Mouse (Mus musculus): ENCODE results near the gene Pdzk1ip1.

The Pdzk1ip1 gene

DNA sequence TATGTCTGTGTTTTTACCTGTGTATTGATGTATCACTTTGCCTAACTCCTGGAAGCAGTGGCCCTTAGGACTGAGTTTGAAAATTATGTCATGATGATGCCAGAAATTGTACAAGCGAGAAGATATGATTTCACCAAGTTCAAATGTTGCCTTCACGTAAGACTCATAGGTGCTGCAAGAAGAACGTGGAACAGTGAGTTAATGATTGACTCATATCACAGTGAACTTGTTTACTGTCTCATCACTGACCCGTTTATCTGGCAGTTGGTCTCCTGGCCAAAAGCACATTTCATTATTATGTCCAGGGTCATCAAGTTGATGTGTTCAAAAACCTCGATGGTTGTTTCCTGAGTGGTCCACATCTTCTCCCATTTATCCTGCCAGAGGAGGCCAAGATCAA lies 33.1 kb downstream of the Pdzk1ip1 start:
- no peak for DNase-seq (ENCODE audit: low spot score)

DNA sequence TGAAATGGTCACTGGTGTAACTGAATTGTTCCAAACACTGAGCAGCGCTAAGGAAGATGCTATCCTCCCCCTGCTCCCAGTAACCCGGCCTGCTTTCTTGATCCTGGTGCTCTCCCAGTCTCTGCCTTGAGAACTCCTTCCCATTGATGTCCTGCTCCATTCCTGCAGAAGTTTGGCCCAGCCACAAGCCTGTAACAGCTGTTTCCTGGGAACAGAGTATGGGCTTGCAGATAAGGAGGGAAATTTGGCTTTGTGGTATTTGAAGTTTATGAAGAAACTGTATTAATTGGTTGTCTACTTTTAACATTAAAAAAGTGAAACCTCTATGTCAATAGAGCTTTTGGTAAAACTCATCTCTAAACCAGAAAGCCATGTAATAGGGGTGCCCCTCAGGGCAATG lies 35.0 kb downstream of the Pdzk1ip1 start:
- no peak for DNase-seq (ENCODE audit: low spot score)

DNA sequence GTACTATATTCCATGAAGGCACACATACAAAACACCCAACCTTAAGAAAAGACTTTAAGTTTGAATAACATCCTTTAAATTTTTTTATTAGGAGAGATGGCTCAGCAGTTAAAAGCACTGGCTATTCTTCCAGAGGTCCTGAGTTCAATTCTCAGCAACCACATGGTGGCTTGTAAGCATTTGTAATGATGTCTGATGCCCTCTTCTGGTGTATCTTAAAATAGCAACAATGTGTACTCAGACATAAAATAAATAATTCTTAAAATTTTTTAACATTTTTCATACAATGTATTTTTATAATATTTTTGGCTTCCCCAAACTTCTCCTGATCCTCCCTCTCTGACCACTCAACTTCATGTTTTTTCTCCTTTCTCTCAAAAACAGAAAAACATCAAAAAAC lies 36.2 kb downstream of the Pdzk1ip1 start:
- DNase-seq (ENCODE audit: low spot score), result no peak

DNA sequence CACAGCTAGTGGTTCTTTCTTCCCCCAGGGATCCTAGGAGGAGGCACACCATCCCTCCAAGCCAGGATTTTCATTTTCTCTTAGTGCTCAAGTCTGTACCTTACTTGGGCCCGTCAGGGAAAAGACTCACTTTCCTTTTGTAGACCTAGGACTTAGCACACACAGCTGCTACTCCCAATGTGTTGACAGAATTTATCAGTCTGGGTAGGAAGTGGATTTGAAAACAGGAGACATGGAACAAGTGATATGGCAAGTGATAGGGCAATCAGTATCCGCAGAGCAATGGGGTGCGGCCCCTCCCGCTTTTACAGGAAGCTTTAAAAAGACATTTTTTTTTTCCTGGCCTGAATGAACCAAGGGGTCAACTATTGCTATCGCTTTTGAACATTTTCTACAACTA lies 44.6 kb downstream of the Pdzk1ip1 start:
- DNase-seq (ENCODE audit: low spot score), result no peak

DNA sequence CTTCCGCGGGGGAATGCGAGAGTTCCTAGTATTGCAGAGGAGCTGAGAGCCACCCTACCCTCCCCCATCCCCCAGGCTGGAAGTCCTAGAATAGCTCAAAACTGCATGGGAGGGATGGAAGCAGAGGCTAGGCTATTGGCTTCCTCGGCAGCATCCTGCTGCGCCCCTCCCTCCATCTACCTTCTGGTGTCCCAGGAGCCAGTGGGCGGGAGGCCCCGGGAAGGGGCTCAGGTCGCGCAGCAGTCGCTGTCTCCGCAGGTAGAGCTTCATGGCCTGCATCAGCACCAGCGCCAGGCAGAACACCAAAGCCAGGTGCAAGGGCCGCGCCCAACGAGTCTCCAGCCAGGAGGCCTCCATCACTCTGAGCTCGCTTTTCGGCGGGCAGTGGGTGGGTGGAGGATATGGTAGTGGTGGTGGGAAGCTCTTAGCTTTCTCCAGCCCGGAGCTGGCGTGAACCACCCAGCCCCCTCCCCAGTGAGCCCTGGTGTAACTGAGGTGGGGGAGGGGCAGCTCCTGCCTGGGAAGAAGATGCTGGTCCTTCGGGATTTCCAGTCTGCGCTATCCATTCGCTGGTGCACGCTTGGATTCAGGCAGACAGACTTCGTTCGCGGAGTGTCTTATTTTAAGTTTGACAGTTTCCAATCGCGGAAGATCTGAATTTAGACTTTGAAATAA lies 45.2 kb downstream of the Pdzk1ip1 start, which contains the start of gene Cyp4x1:
Gene Cyp4x1 (minus strand): TSS at position 661 of the 675 bp plus-strand sequence.
- no peak for DNase-seq (ENCODE audit: low spot score)

DNA sequence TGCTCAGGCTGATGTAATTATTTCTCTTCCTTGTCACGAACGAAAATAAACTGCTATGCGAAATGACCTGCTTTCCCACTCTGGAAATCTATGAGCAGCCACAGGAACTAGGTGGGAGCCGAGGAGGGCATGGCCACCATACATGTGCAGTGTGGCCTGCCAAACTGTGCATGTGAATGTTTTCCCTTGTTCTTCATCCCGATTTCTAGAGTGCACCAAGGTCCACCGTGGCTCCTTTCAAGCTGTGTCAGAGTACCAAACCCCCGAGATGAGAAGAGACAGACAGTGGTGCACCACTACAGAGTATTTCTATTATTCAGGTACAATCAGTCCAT lies 45.8 kb downstream of the Pdzk1ip1 start:
- no peak for DNase-seq (ENCODE audit: low spot score)
